17 mouse cellular contexts compared by ENCODE assay signal in genomic region chr1:135813071-135813470, GRCm38 (mm10). TPM values are rescaled to one million over a fixed set of nuclear protein-coding genes. Genes with fewer than 3 reads are reported as not detected.
DNase-seq lines count a peak whose midpoint lies in the region; ATAC-seq and TF ChIP-seq lines count a peak whose summit lies in the region.
"Had no signal": no experiment of that assay in that cellular context is flagged by ENCODE, and none has a peak within 500 bp of the region (broad histone marks: within the 10 kb centered on the region; RNA-seq: fewer than 3 reads in every experiment).

No protein-coding gene starts in this region.

- no peak for TF ChIP-seq EP300 in heart, adult 2 months (IDR thresholded peaks at IDR 0.05; ENCODE audit: insufficient read depth, low read depth, low read length)

- no peaks in the 10 kb centered on the region for H3K79me2 ChIP-seq in heart, adult 2 months (replicated peaks; ENCODE audit: control insufficient read depth, insufficient read depth, low read length)

- peaks cover 20% of the 10 kb centered on the region for H3K27me3 ChIP-seq in heart, embryonic 10.5 days (ENCODE audit: insufficient read depth, poor library complexity, severe bottlenecking)
- no peaks in the 10 kb centered on the region for H3K27me3 ChIP-seq in heart, adult 2 months (ENCODE audit: control insufficient read depth, insufficient read depth, low read length)
- peaks cover 15% of the 10 kb centered on the region for H3K27me3 ChIP-seq in hindbrain, embryonic 15.5 days
- peaks cover 15% of the 10 kb centered on the region for H3K27me3 ChIP-seq in hindbrain, embryonic 11.5 days (ENCODE audit: control insufficient read depth, insufficient read depth, low read length)
- peaks cover 29% of the 10 kb centered on the region for H3K27me3 ChIP-seq in limb, embryonic 10.5 days (ENCODE audit: low read depth, poor library complexity, severe bottlenecking)

- no peaks in the 10 kb centered on the region for H3K9me3 ChIP-seq in heart, embryonic 10.5 days
- H3K9me3 ChIP-seq in hindbrain, embryonic 15.5 days, result no peaks in the 10 kb centered on the region
- H3K9me3 ChIP-seq in hindbrain, embryonic 11.5 days (ENCODE audit: control insufficient read depth, low read length), result no peaks in the 10 kb centered on the region
- no peaks in the 10 kb centered on the region for H3K9me3 ChIP-seq in limb, embryonic 10.5 days (replicated peaks)
- H3K9me3 ChIP-seq: midbrain, embryonic 12.5 days had no signal

- no peak for TF ChIP-seq CTCF in heart, adult 2 months (IDR thresholded peaks at IDR 0.05)

- no peak overlapping the region for H3K4me2 ChIP-seq in hindbrain, embryonic 15.5 days
- no peak overlapping the region for H3K4me2 ChIP-seq in hindbrain, embryonic 11.5 days (replicated peaks; ENCODE audit: low read depth, low read length)
- H3K4me2 ChIP-seq: liver, embryonic 11.5 days; lung, embryonic 14.5 days; midbrain, embryonic 12.5 days had no signal

- WGBS in heart, embryonic 10.5 days, result 63% methylated on average over 4 of the region's 4 CpGs
- 49% methylated on average over 4 of the region's 4 CpGs for WGBS in heart, adult 2 months
- 57% methylated on average over 4 of the region's 4 CpGs for WGBS in hindbrain, embryonic 15.5 days
- 61% methylated on average over 4 of the region's 4 CpGs for WGBS in hindbrain, embryonic 11.5 days
- 78% methylated on average over 4 of the region's 4 CpGs for WGBS in limb, embryonic 10.5 days

- ATAC-seq in hindbrain, embryonic 15.5 days (ENCODE audit: low FRiP score, low read depth), result 0 out of 2 replicates have a peak, but pooled peaks have one; percentile 21
- no peak for ATAC-seq in hindbrain, embryonic 11.5 days (ENCODE audit: low FRiP score)
- ATAC-seq: forebrain, postnatal 0 days; inflammation-experienced regulatory T-cells, adult 6 months had no signal

- peak overlapping the region; percentile 42 for H3K27ac ChIP-seq in heart, embryonic 10.5 days
- H3K27ac ChIP-seq in heart, adult 2 months, result no peak overlapping the region
- no peak overlapping the region for H3K27ac ChIP-seq in hindbrain, embryonic 15.5 days (replicated peaks)
- no peak overlapping the region for H3K27ac ChIP-seq in hindbrain, embryonic 11.5 days (ENCODE audit: low read depth, low read length)
- H3K27ac ChIP-seq in limb, embryonic 10.5 days, result 0 out of 2 replicates have a peak overlapping the region, but pooled peaks have one; percentile 7
- H3K27ac ChIP-seq: gastrocnemius, adult 2 months; macrophage; midbrain, embryonic 12.5 days had no signal

- no peak overlapping the region for H3K4me3 ChIP-seq in heart, embryonic 10.5 days
- no peak overlapping the region for H3K4me3 ChIP-seq in heart, adult 2 months
- H3K4me3 ChIP-seq in hindbrain, embryonic 15.5 days, result no peak overlapping the region
- no peak overlapping the region for H3K4me3 ChIP-seq in hindbrain, embryonic 11.5 days (ENCODE audit: low read depth, low read length)
- H3K4me3 ChIP-seq in limb, embryonic 10.5 days, result no peak overlapping the region
- H3K4me3 ChIP-seq: gastrocnemius, adult 2 months; midbrain, embryonic 12.5 days had no signal

- no peak for DNase-seq in heart, embryonic 10.5 days (ENCODE audit: low spot score)
- DNase-seq in heart, adult 2 months, result no peak
- no peak for DNase-seq in hindbrain, embryonic 11.5 days (ENCODE audit: low spot score)
- peak; percentile 41 for DNase-seq in brain, adult 2 months (ENCODE audit: low read depth, low spot score)
- no peak for DNase-seq in limb, embryonic 10.5 days (ENCODE audit: low spot score)
- no peak for DNase-seq in thymus, postnatal 25 days
- DNase-seq in cerebellum, postnatal 14 days, result no peak
- DNase-seq: cerebellum, adult 2 months; forebrain, postnatal 0 days; gastrocnemius, adult 2 months; lung, embryonic 14.5 days had no signal

- TF ChIP-seq POLR2A in heart, adult 2 months (IDR thresholded peaks at IDR 0.05; ENCODE audit: insufficient read depth, low read depth, low read length), result no peak

- peaks cover 33% of the 10 kb centered on the region for H3K36me3 ChIP-seq in heart, embryonic 10.5 days
- no peaks in the 10 kb centered on the region for H3K36me3 ChIP-seq in heart, adult 2 months (ENCODE audit: control insufficient read depth, insufficient read depth, low read length)
- H3K36me3 ChIP-seq in hindbrain, embryonic 15.5 days, result no peaks in the 10 kb centered on the region
- H3K36me3 ChIP-seq in hindbrain, embryonic 11.5 days (ENCODE audit: control insufficient read depth, insufficient read depth, low read length), result no peaks in the 10 kb centered on the region
- no peaks in the 10 kb centered on the region for H3K36me3 ChIP-seq in limb, embryonic 10.5 days
- H3K36me3 ChIP-seq: midbrain, embryonic 12.5 days had no signal

- H3K4me1 ChIP-seq in heart, embryonic 10.5 days, result peaks cover 77% of the 10 kb centered on the region
- H3K4me1 ChIP-seq in heart, adult 2 months (ENCODE audit: control insufficient read depth, insufficient read depth, low read length), result no peaks in the 10 kb centered on the region; the same call in 1 of the 2 replicates
- 0 out of 2 replicates have a peak, but pooled peaks cover 3% of the 10 kb centered on the region for H3K4me1 ChIP-seq in hindbrain, embryonic 15.5 days (replicated peaks)
- no peaks in the 10 kb centered on the region for H3K4me1 ChIP-seq in hindbrain, embryonic 11.5 days (replicated peaks; ENCODE audit: control insufficient read depth, insufficient read depth, low read length)
- H3K4me1 ChIP-seq in limb, embryonic 10.5 days, result peaks cover 22% of the 10 kb centered on the region
- H3K4me1 ChIP-seq: midbrain, embryonic 12.5 days had no signal

- intact Hi-C loops in heart, adult 2 months (cut with DNase I), result loop anchor here (2.0 to 5.0 kb wide), 2 partner anchors 16 to 129 kb away; no protein-coding TSS in a partner anchor

- no peak overlapping the region for H3K9ac ChIP-seq in heart, adult 2 months (ENCODE audit: low read depth, low read length)
- no peak overlapping the region for H3K9ac ChIP-seq in hindbrain, embryonic 15.5 days
- no peak overlapping the region for H3K9ac ChIP-seq in hindbrain, embryonic 11.5 days (ENCODE audit: low read depth, low read length)
- H3K9ac ChIP-seq: forebrain, postnatal 0 days; lung, embryonic 14.5 days; midbrain, embryonic 12.5 days had no signal

RNA-seq across cellular contexts. Expression of gene Lad1, which starts 5.3 kb away (rescaled TPM):
- 3.3 and 6.8 TPM in 2 replicates for polyA plus RNA-seq in heart, embryonic 10.5 days (2016; fragmentation: Nextera tagmentation; extraction: Ambion mirVana)
- 1 to 10 TPM; 7.2 to 7.3 TPM for total RNA-seq in heart, adult 2 months (2021)
- 13.2 and 16.2 TPM in 2 replicates for polyA plus RNA-seq in heart, adult 2 months (2012; rRNA removed)
- 0.78 and 0.80 TPM in 2 replicates for polyA plus RNA-seq in hindbrain, embryonic 15.5 days (2015; fragmentation: Nextera tagmentation; extraction: Ambion mirVana)
- polyA plus RNA-seq in hindbrain, embryonic 11.5 days (2014; fragmentation: Nextera tagmentation; extraction: Ambion mirVana), result 0.96 and 1.3 TPM in 2 replicates
- polyA plus RNA-seq in limb, embryonic 10.5 days (2016; fragmentation: Nextera tagmentation; extraction: Ambion mirVana), result 5.1 and 6.0 TPM in 2 replicates
- total RNA-seq: gastrocnemius, adult 2 months had no signal

RNA-seq across cellular contexts. Expression of gene Tnnt2, which starts 23.1 kb away (rescaled TPM):
- polyA plus RNA-seq in heart, embryonic 10.5 days (2016; fragmentation: Nextera tagmentation; extraction: Ambion mirVana), result 2,168 and 3,634 TPM in 2 replicates
- total RNA-seq in heart, adult 2 months (2021), result 1,000 to 10,000 TPM; 8,290 to 9,301 TPM
- polyA plus RNA-seq in heart, adult 2 months (2012; rRNA removed), result 3,392 and 4,661 TPM in 2 replicates
- polyA plus RNA-seq in hindbrain, embryonic 15.5 days (2015; fragmentation: Nextera tagmentation; extraction: Ambion mirVana), result 0.58 and 0.93 TPM in 2 replicates
- 2.0 and 3.3 TPM in 2 replicates for polyA plus RNA-seq in hindbrain, embryonic 11.5 days (2014; fragmentation: Nextera tagmentation; extraction: Ambion mirVana)
- polyA plus RNA-seq in limb, embryonic 10.5 days (2016; fragmentation: Nextera tagmentation; extraction: Ambion mirVana), result 2.1 and 4.0 TPM in 2 replicates
- polyA plus RNA-seq: macrophage had no signal

RNA-seq across cellular contexts. Expression of gene Tnni1, which starts 33.8 kb away (rescaled TPM):
- 2,290 and 3,821 TPM in 2 replicates for polyA plus RNA-seq in heart, embryonic 10.5 days (2016; fragmentation: Nextera tagmentation; extraction: Ambion mirVana)
- 1 to 10 TPM in 1 of 2 experiments, under 1 TPM in 1; 0.84 to 1.1 TPM for total RNA-seq in heart, adult 2 months (2021)
- 1.3 and 2.5 TPM in 2 replicates for polyA plus RNA-seq in heart, adult 2 months (2012; rRNA removed)
- 1.3 and 1.8 TPM in 2 replicates for polyA plus RNA-seq in hindbrain, embryonic 15.5 days (2015; fragmentation: Nextera tagmentation; extraction: Ambion mirVana)
- polyA plus RNA-seq in hindbrain, embryonic 11.5 days (2014; fragmentation: Nextera tagmentation; extraction: Ambion mirVana), result 6.0 and 11.3 TPM in 2 replicates
- 8.3 and 12.7 TPM in 2 replicates for polyA plus RNA-seq in limb, embryonic 10.5 days (2016; fragmentation: Nextera tagmentation; extraction: Ambion mirVana)
- total RNA-seq: layer of hippocampus, postnatal 10 days had no signal
- polyA plus RNA-seq: inflammation-experienced regulatory T-cells, adult 6 months; macrophage had no signal

RNA-seq across cellular contexts. Expression of gene Phlda3, which starts 47.2 kb away (rescaled TPM):
- 63.2 and 65.3 TPM in 2 replicates for polyA plus RNA-seq in heart, embryonic 10.5 days (2016; fragmentation: Nextera tagmentation; extraction: Ambion mirVana)
- 10 to 100 TPM in 1 of 2 experiments, 1 to 10 TPM in 1; 8.4 to 11.5 TPM for total RNA-seq in heart, adult 2 months (2021)
- polyA plus RNA-seq in heart, adult 2 months (2012; rRNA removed), result 23.3 and 36.8 TPM in 2 replicates
- 34.9 and 39.9 TPM in 2 replicates for polyA plus RNA-seq in hindbrain, embryonic 15.5 days (2015; fragmentation: Nextera tagmentation; extraction: Ambion mirVana)
- 18.2 and 18.6 TPM in 2 replicates for polyA plus RNA-seq in hindbrain, embryonic 11.5 days (2014; fragmentation: Nextera tagmentation; extraction: Ambion mirVana)
- 30.2 and 33.0 TPM in 2 replicates for polyA plus RNA-seq in limb, embryonic 10.5 days (2016; fragmentation: Nextera tagmentation; extraction: Ambion mirVana)

Comparison
In these comparisons a context has a peak if more than half of its experiments do, and no peak if none do; other contexts are left out.
1. H3K27ac ChIP-seq: peak in heart, embryonic 10.5 days (single experiment) and limb, embryonic 10.5 days (single experiment); none in heart, adult 2 months (single experiment), hindbrain, embryonic 15.5 days (single experiment) and hindbrain, embryonic 11.5 days (single experiment).
2. RNA of gene Tnni1, which starts 33.8 kb away (polyA plus RNA-seq): 2,290 to 3,821 TPM in heart, embryonic 10.5 days; 8.3 to 12.7 TPM in limb, embryonic 10.5 days, 6.0 to 11.3 TPM in hindbrain, embryonic 11.5 days, 1.3 to 1.8 TPM in hindbrain, embryonic 15.5 days and 1.3 to 2.5 TPM in heart, adult 2 months; every median in the first group is over 100 times any median in the second.
3. RNA of gene Tnnt2, which starts 23.1 kb away (polyA plus RNA-seq): 3,392 to 4,661 TPM in heart, adult 2 months and 2,168 to 3,634 TPM in heart, embryonic 10.5 days; 2.1 to 4.0 TPM in limb, embryonic 10.5 days, 2.0 to 3.3 TPM in hindbrain, embryonic 11.5 days and 0.58 to 0.93 TPM in hindbrain, embryonic 15.5 days; every median in the first group is over 100 times any median in the second.